Mouse (Mus musculus): ENCODE data around the gene Osbpl9. TPM values are rescaled to one million over a fixed set of nuclear protein-coding genes. Genes with fewer than 3 reads are reported as not detected.

Gene Osbpl9
- total and polyA plus RNA-seq, 2 experiments from 2014 or later, result 56.9 to 74.9 TPM

- no peak overlapping the region for H3K9ac ChIP-seq (replicated peaks; ENCODE audit: low read length, poor library complexity, severe bottlenecking)
- no peak overlapping the region for H3K4me3 ChIP-seq (ENCODE audit: low read depth, low read length)
- H3K27me3 ChIP-seq (ENCODE audit: insufficient read depth, low read length), result no peaks in the 10 kb centered on the region
- H3K36me3 ChIP-seq (ENCODE audit: insufficient read depth, low read length), result no peaks in the 10 kb centered on the region
- 88% methylated on average over 6 of the region's 6 CpGs for WGBS
- no peaks in the 10 kb centered on the region for H3K4me1 ChIP-seq (ENCODE audit: insufficient read depth, low read length)
- DNase-seq (ENCODE audit: low spot score) (no peak), ATAC-seq (ENCODE audit: low FRiP score) (no peak)
- no peak overlapping the region for H3K4me2 ChIP-seq (ENCODE audit: low read depth, low read length, poor library complexity, severe bottlenecking)
- TF ChIP-seq CTCF (IDR thresholded peaks at IDR 0.05), result no peak
- H3K9me3 ChIP-seq (ENCODE audit: low read length), result no peaks in the 10 kb centered on the region
- H3K27ac ChIP-seq (ENCODE audit: low read depth, low read length), result no peak overlapping the region
Observed at GRCm38 (mm10) chr4:109109012-109109411, 93.1 kb downstream of the Osbpl9 start.

GRCm38 (mm10) chr4:109106594-109106993, 95.5 kb downstream of the Osbpl9 start:
- ATAC-seq (ENCODE audit: low FRiP score), result no peak

GRCm38 (mm10) chr4:109106034-109106433, 96.0 kb downstream of the Osbpl9 start:
- ATAC-seq (ENCODE audit: low FRiP score) (no peak), DNase-seq (ENCODE audit: low spot score) (peak; percentile 35)
- Histone ChIP-seq H3K9me3 (ENCODE audit: low read length) (no peaks in the 10 kb centered on the region), H3K27ac (ENCODE audit: low read depth, low read length) (no peak overlapping the region), H3K9ac (replicated peaks; ENCODE audit: low read length, poor library complexity, severe bottlenecking) (no peak overlapping the region), H3K4me3 (ENCODE audit: low read depth, low read length) (no peak overlapping the region), H3K4me2 (ENCODE audit: low read depth, low read length, poor library complexity, severe bottlenecking) (no peak overlapping the region), H3K4me1 (ENCODE audit: insufficient read depth, low read length) (no peaks in the 10 kb centered on the region), H3K36me3 (ENCODE audit: insufficient read depth, low read length) (peaks cover 3% of the 10 kb centered on the region; the same call in 1 of the 2 replicates), H3K27me3 (ENCODE audit: insufficient read depth, low read length) (no peaks in the 10 kb centered on the region)
- 76% methylated on average over 3 of the region's 3 CpGs for WGBS
- TF ChIP-seq CTCF (IDR thresholded peaks at IDR 0.05), result no peak

More at GRCm38 (mm10) chr4:109106594-109106993, 95.5 kb downstream of the Osbpl9 start:
- H3K9ac ChIP-seq (replicated peaks; ENCODE audit: low read length, poor library complexity, severe bottlenecking), result no peak overlapping the region
- H3K4me3 ChIP-seq (ENCODE audit: low read depth, low read length), result no peak overlapping the region
- H3K4me1 ChIP-seq (ENCODE audit: insufficient read depth, low read length), result no peaks in the 10 kb centered on the region
- no peaks in the 10 kb centered on the region for H3K9me3 ChIP-seq (ENCODE audit: low read length)
- no peak overlapping the region for H3K27ac ChIP-seq (ENCODE audit: low read depth, low read length)
- H3K4me2 ChIP-seq (ENCODE audit: low read depth, low read length, poor library complexity, severe bottlenecking), result no peak overlapping the region
- no peak for DNase-seq (ENCODE audit: low spot score)
- H3K27me3 ChIP-seq (ENCODE audit: insufficient read depth, low read length), result no peaks in the 10 kb centered on the region
- TF ChIP-seq CTCF (IDR thresholded peaks at IDR 0.05), result no peak
- no peaks in the 10 kb centered on the region for H3K36me3 ChIP-seq (ENCODE audit: insufficient read depth, low read length)

- no peak for DNase-seq (ENCODE audit: low spot score)
- no peak overlapping the region for H3K9ac ChIP-seq (replicated peaks; ENCODE audit: low read length, poor library complexity, severe bottlenecking)
- H3K4me2 ChIP-seq (ENCODE audit: low read depth, low read length, poor library complexity, severe bottlenecking), result no peak overlapping the region
- peaks cover 5% of the 10 kb centered on the region for H3K36me3 ChIP-seq (ENCODE audit: insufficient read depth, low read length)
- TF ChIP-seq CTCF (IDR thresholded peaks at IDR 0.05), result no peak
- no peaks in the 10 kb centered on the region for H3K4me1 ChIP-seq (ENCODE audit: insufficient read depth, low read length)
- ATAC-seq (ENCODE audit: low FRiP score), result no peak
- H3K27ac ChIP-seq (ENCODE audit: low read depth, low read length), result no peak overlapping the region
- H3K9me3 ChIP-seq (ENCODE audit: low read length), result no peaks in the 10 kb centered on the region
- no peak overlapping the region for H3K4me3 ChIP-seq (ENCODE audit: low read depth, low read length)
- no peaks in the 10 kb centered on the region for H3K27me3 ChIP-seq (ENCODE audit: insufficient read depth, low read length)
Observed at GRCm38 (mm10) chr4:109105254-109105653, 96.8 kb downstream of the Osbpl9 start.

GRCm38 (mm10) chr4:109103145-109103883, 98.8 kb downstream of the Osbpl9 start:
- Histone ChIP-seq H3K9ac (replicated peaks; ENCODE audit: low read length, poor library complexity, severe bottlenecking) (no peak overlapping the region), H3K27me3 (ENCODE audit: insufficient read depth, low read length) (no peaks in the 10 kb centered on the region), H3K4me3 (ENCODE audit: low read depth, low read length) (no peak overlapping the region), H3K9me3 (ENCODE audit: low read length) (no peaks in the 10 kb centered on the region), H3K4me1 (ENCODE audit: insufficient read depth, low read length) (no peaks in the 10 kb centered on the region), H3K4me2 (ENCODE audit: low read depth, low read length, poor library complexity, severe bottlenecking) (no peak overlapping the region), H3K27ac (ENCODE audit: low read depth, low read length) (no peak overlapping the region), H3K36me3 (ENCODE audit: insufficient read depth, low read length) (peaks cover 5% of the 10 kb centered on the region)
- DNase-seq (ENCODE audit: low spot score), result no peak
- WGBS, result 88% methylated on average over 9 of the region's 9 CpGs
- no peak for ATAC-seq (ENCODE audit: low FRiP score)
- TF ChIP-seq CTCF (IDR thresholded peaks at IDR 0.05), result no peak

- DNase-seq (ENCODE audit: low spot score) (no peak), ATAC-seq (ENCODE audit: low FRiP score) (no peak)
- H3K4me3 ChIP-seq (ENCODE audit: low read depth, low read length), result no peak overlapping the region
- no peaks in the 10 kb centered on the region for H3K27me3 ChIP-seq (ENCODE audit: insufficient read depth, low read length)
- no peak overlapping the region for H3K27ac ChIP-seq (ENCODE audit: low read depth, low read length)
- TF ChIP-seq CTCF (IDR thresholded peaks at IDR 0.05), result no peak
- H3K4me2 ChIP-seq (ENCODE audit: low read depth, low read length, poor library complexity, severe bottlenecking), result no peak overlapping the region
- H3K9me3 ChIP-seq (ENCODE audit: low read length), result no peaks in the 10 kb centered on the region
- WGBS, result 91% methylated on average over 5 of the region's 5 CpGs
- H3K9ac ChIP-seq (replicated peaks; ENCODE audit: low read length, poor library complexity, severe bottlenecking), result no peak overlapping the region
- H3K36me3 ChIP-seq (ENCODE audit: insufficient read depth, low read length), result peaks cover 5% of the 10 kb centered on the region
- H3K4me1 ChIP-seq (ENCODE audit: insufficient read depth, low read length), result no peaks in the 10 kb centered on the region
Observed at GRCm38 (mm10) chr4:109102574-109102973, 99.5 kb downstream of the Osbpl9 start.

Data from midbrain, postnatal 0 days (tissue).